Mouse (Mus musculus): ENCODE measurements around the gene Mlip. TPM values are rescaled to one million over a fixed set of nuclear protein-coding genes. Genes with fewer than 3 reads are reported as not detected.
A peak's percentile ranks its signal among the peaks of the same experiment; 100 is the strongest.
"Not testable (repeated sequence)": the region's sequence is repeated elsewhere in the genome, so short reads cannot be mapped to it uniquely, and the experiment has no call there.

Gene Mlip
- polyA plus RNA-seq, 1 experiment from 2014 or later = 0.48 TPM

DNA sequence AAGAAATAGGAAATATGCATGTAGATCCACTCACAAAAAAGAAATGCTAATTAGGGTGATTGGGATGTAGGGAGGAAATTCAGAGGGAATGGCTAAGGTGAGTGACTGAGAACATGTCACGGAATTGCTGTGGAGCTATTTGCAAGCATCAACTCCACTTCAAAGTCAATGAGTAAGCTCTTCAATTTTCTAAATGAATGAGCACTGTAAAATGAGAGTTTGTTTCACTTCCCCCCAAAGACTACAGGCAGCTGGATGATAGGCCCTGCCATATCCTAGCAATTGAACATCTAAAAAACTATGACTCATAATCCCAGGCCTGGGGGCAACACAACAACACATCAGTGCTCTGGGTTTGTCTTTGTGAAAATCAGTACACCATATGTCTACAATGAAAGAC is 233.0 kb downstream of the Mlip start:
- no peaks in the 10 kb centered on the region for H3K4me1 ChIP-seq (replicated peaks; ENCODE audit: control insufficient read depth, insufficient read depth, low read length)
- H3K27ac ChIP-seq (ENCODE audit: low read depth, low read length) = no peak overlapping the region
- H3K4me3 ChIP-seq (ENCODE audit: low read depth, low read length) = no peak overlapping the region
- H3K9me3 ChIP-seq (ENCODE audit: control insufficient read depth, low read length) = no peaks in the 10 kb centered on the region
- no peaks in the 10 kb centered on the region for H3K27me3 ChIP-seq (ENCODE audit: control insufficient read depth, insufficient read depth, low read length)
- WGBS = 80% methylated on average over 1 of the region's 1 CpGs
- no peak overlapping the region for H3K4me2 ChIP-seq (replicated peaks; ENCODE audit: low read depth, low read length)
- ATAC-seq (ENCODE audit: low FRiP score) = no peak
- DNase-seq (ENCODE audit: low spot score) = no peak
- no peak overlapping the region for H3K9ac ChIP-seq (ENCODE audit: low read depth, low read length)
- no peaks in the 10 kb centered on the region for H3K36me3 ChIP-seq (ENCODE audit: control insufficient read depth, insufficient read depth, low read length)

DNA sequence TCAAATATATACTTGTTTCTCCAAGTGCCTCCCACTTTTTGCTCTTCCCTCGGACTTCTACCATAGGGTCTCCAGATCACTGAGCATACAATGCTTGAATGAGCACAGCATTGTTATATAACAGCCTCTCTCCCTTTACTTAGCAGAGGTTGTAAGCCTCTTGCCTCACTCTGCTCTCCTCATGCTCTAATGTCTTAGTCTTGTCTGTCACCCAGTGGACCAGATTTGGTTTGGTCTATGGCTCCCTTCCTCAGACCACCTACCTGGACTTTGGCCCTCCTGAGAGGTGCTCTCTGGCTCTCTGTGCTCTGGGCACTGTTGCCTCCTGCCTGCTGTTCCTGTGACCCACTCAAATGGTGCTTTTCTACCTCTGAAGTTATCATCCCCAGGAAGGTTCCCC is 255.9 kb downstream of the Mlip start:
- H3K27me3 ChIP-seq (ENCODE audit: control insufficient read depth, insufficient read depth, low read length) = no peaks in the 10 kb centered on the region
- H3K4me2 ChIP-seq (replicated peaks; ENCODE audit: low read depth, low read length) = no peak overlapping the region
- WGBS = 79% methylated on average over 1 of the region's 1 CpGs
- ATAC-seq (ENCODE audit: low FRiP score) (no peak), DNase-seq (ENCODE audit: low spot score) (no peak)
- H3K4me3 ChIP-seq (ENCODE audit: low read depth, low read length) = no peak overlapping the region
- H3K36me3 ChIP-seq (ENCODE audit: control insufficient read depth, insufficient read depth, low read length) = no peaks in the 10 kb centered on the region
- H3K9me3 ChIP-seq (ENCODE audit: control insufficient read depth, low read length) = no peaks in the 10 kb centered on the region
- no peak overlapping the region for H3K9ac ChIP-seq (ENCODE audit: low read depth, low read length)
- H3K4me1 ChIP-seq (replicated peaks; ENCODE audit: control insufficient read depth, insufficient read depth, low read length) = no peaks in the 10 kb centered on the region
- no peak overlapping the region for H3K27ac ChIP-seq (ENCODE audit: low read depth, low read length)

GRCm38 (mm10) chr9:77083221-77083620 is 269.5 kb downstream of the Mlip start:
- not testable (repeated sequence) for H3K27ac ChIP-seq (ENCODE audit: low read depth, low read length); H3K4me1 ChIP-seq (replicated peaks; ENCODE audit: control insufficient read depth, insufficient read depth, low read length); H3K27me3 ChIP-seq (ENCODE audit: control insufficient read depth, insufficient read depth, low read length); H3K36me3 ChIP-seq (ENCODE audit: control insufficient read depth, insufficient read depth, low read length); H3K4me3 ChIP-seq (ENCODE audit: low read depth, low read length); H3K4me2 ChIP-seq (replicated peaks; ENCODE audit: low read depth, low read length); DNase-seq (ENCODE audit: low spot score); ATAC-seq (ENCODE audit: low FRiP score); H3K9me3 ChIP-seq (ENCODE audit: control insufficient read depth, low read length); H3K9ac ChIP-seq (ENCODE audit: low read depth, low read length)
- 90% methylated on average over 1 of the region's 1 CpGs for WGBS

- Histone ChIP-seq H3K4me1 (replicated peaks; ENCODE audit: control insufficient read depth, insufficient read depth, low read length) (no peaks in the 10 kb centered on the region), H3K4me3 (ENCODE audit: low read depth, low read length) (no peak overlapping the region), H3K4me2 (replicated peaks; ENCODE audit: low read depth, low read length) (no peak overlapping the region), H3K36me3 (ENCODE audit: control insufficient read depth, insufficient read depth, low read length) (no peaks in the 10 kb centered on the region), H3K9ac (ENCODE audit: low read depth, low read length) (no peak overlapping the region), H3K27ac (ENCODE audit: low read depth, low read length) (no peak overlapping the region), H3K9me3 (ENCODE audit: control insufficient read depth, low read length) (no peaks in the 10 kb centered on the region), H3K27me3 (ENCODE audit: control insufficient read depth, insufficient read depth, low read length) (no peaks in the 10 kb centered on the region)
- 82% methylated on average over 2 of the region's 2 CpGs for WGBS
- ATAC-seq (ENCODE audit: low FRiP score) (no peak), DNase-seq (ENCODE audit: low spot score) (no peak)
These were observed 281.1 kb downstream of the Mlip start for GRCm38 (mm10) chr9:77071676-77072075.

GRCm38 (mm10) chr9:77056611-77057010 is 296.2 kb downstream of the Mlip start:
- Histone ChIP-seq H3K4me2 (replicated peaks; ENCODE audit: low read depth, low read length) (no peak overlapping the region), H3K27ac (ENCODE audit: low read depth, low read length) (no peak overlapping the region), H3K4me3 (ENCODE audit: low read depth, low read length) (no peak overlapping the region), H3K36me3 (ENCODE audit: control insufficient read depth, insufficient read depth, low read length) (no peaks in the 10 kb centered on the region), H3K9me3 (ENCODE audit: control insufficient read depth, low read length) (no peaks in the 10 kb centered on the region), H3K9ac (ENCODE audit: low read depth, low read length) (no peak overlapping the region), H3K27me3 (ENCODE audit: control insufficient read depth, insufficient read depth, low read length) (no peaks in the 10 kb centered on the region), H3K4me1 (replicated peaks; ENCODE audit: control insufficient read depth, insufficient read depth, low read length) (no peaks in the 10 kb centered on the region)
- ATAC-seq (ENCODE audit: low FRiP score) (no peak), DNase-seq (ENCODE audit: low spot score) (no peak)
- WGBS = 89% methylated on average over 4 of the region's 4 CpGs

DNA sequence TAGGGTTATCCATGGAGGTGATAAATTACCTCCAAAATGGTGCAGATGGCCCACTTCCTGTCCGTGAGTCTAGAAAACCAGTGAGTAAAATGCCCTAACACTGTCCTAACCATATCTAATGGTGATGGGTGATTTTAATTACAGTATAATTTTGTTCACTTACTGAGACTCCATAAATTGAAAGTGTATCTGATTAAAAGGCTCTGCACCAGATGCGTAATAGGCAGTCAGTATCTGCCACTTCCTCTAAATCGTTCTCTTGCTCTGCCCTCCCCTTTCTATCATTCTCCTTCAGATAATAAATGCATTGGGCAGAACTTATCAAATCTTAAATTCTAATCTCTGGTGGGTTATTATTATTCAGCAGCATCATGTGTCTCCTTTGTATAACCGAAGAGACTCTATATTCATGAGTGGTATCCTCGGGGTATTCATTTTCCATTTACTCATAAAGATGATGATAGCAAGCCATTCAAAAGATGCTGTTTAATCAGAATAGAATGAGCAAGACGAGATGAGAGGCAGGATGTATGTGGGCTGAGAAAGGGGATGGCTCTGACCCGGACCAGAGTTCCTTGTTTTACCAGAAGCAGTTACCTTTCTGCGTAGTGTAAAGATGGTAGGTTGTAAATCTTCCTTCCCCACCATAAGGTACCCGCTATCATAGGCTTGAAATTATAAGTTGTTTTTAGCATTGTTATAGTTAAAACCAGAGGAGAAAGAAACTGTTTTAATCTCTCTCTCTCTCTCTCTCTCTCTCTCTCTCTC is 298.2 kb downstream of the Mlip start:
- whole genome bisulfite sequencing = 81% methylated on average over 9 of the region's 9 CpGs
- H3K9ac ChIP-seq (ENCODE audit: low read depth, low read length) = no peak overlapping the region
- H3K4me1 ChIP-seq (replicated peaks; ENCODE audit: control insufficient read depth, insufficient read depth, low read length) = no peaks in the 10 kb centered on the region
- DNase-seq (ENCODE audit: low spot score) (no peak), ATAC-seq (ENCODE audit: low FRiP score) (peak; percentile 70)
- H3K36me3 ChIP-seq (ENCODE audit: control insufficient read depth, insufficient read depth, low read length) = no peaks in the 10 kb centered on the region
- H3K4me3 ChIP-seq (ENCODE audit: low read depth, low read length) = no peak overlapping the region
- no peaks in the 10 kb centered on the region for H3K9me3 ChIP-seq (ENCODE audit: control insufficient read depth, low read length)
- H3K27ac ChIP-seq (ENCODE audit: low read depth, low read length) = no peak overlapping the region
- H3K4me2 ChIP-seq (replicated peaks; ENCODE audit: low read depth, low read length) = no peak overlapping the region
- H3K27me3 ChIP-seq (ENCODE audit: control insufficient read depth, insufficient read depth, low read length) = no peaks in the 10 kb centered on the region

Other genes starting within 250 kb of the Mlip start
- 9.0 and 10.2 TPM in 2 replicates for gene Lrrc1, start 191.9 kb upstream of the Mlip start, polyA plus RNA-seq (2014; fragmentation: Nextera tagmentation; extraction: Ambion mirVana)

Data from hindbrain, embryonic 11.5 days (tissue).